In the genomic region with DNA sequence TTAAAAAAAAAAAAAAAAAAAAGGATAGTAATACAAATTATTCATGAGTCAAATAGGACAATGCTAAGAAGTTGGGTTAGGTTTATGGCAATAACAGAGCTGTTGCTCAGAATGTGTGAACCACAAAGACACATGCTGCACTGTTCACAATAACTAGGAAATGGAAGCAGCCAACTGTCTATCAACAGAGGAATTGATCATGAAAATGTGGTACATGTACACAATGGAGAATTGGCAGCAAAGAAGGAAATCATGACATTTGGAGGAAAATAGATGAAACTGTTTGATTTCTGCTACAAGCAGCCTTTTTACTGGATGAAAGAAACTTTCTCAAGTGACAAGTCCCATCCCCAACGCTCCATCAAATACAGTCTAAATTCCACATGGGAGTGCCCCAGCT, we compare ENCODE assay signal across 23 mouse cellular contexts.
"Had no signal": no experiment of that assay in that cellular context is flagged by ENCODE, and none has a peak within 500 bp of the region (broad histone marks: within the 10 kb centered on the region; RNA-seq: fewer than 3 reads in every experiment).

No protein-coding gene starts in this region.

- H3K36me3 ChIP-seq: heart, embryonic 13.5 days; heart, embryonic 15.5 days; hindbrain, embryonic 13.5 days; hindbrain, embryonic 15.5 days; kidney, embryonic 15.5 days; limb, embryonic 13.5 days; limb, embryonic 15.5 days; liver, embryonic 12.5 days had no signal

- ATAC-seq: hindbrain, postnatal 0 days; intestine, embryonic 16.5 days; liver, embryonic 12.5 days had no signal

- H3K9ac ChIP-seq: heart, embryonic 13.5 days; heart, embryonic 15.5 days; hindbrain, embryonic 13.5 days; hindbrain, embryonic 15.5 days; kidney, embryonic 15.5 days; limb, embryonic 13.5 days; limb, embryonic 15.5 days; liver, embryonic 12.5 days; liver, embryonic 14.5 days had no signal

- DNase-seq: gastrocnemius, postnatal 14 days; gastrocnemius, postnatal 36 days; heart, adult 18-20 months; heart, postnatal 14 days; heart, postnatal 36 days; kidney, adult 11 months; kidney, adult 2 months; kidney, adult 9 months; kidney, postnatal 14 days; kidney, postnatal 36 days; left cerebral cortex, postnatal 4 days had no signal

- H3K27me3 ChIP-seq: heart, embryonic 15.5 days; hindbrain, embryonic 13.5 days; hindbrain, embryonic 15.5 days; limb, embryonic 13.5 days; limb, embryonic 15.5 days had no signal

- H3K27ac ChIP-seq: heart, embryonic 13.5 days; heart, embryonic 15.5 days; hindbrain, embryonic 13.5 days; hindbrain, embryonic 15.5 days; hindbrain, postnatal 0 days; kidney, embryonic 15.5 days; kidney, postnatal 0 days; limb, embryonic 13.5 days; limb, embryonic 15.5 days; liver, embryonic 12.5 days; liver, embryonic 14.5 days had no signal

- H3K9me3 ChIP-seq: heart, embryonic 13.5 days; heart, embryonic 15.5 days; hindbrain, embryonic 13.5 days; hindbrain, embryonic 15.5 days; kidney, embryonic 15.5 days; limb, embryonic 13.5 days; limb, embryonic 15.5 days; liver, embryonic 12.5 days had no signal

- H3K4me1 ChIP-seq: heart, embryonic 13.5 days; heart, embryonic 15.5 days; hindbrain, embryonic 13.5 days; hindbrain, embryonic 15.5 days; kidney, embryonic 15.5 days; limb, embryonic 13.5 days; limb, embryonic 15.5 days had no signal

- H3K4me3 ChIP-seq: heart, embryonic 13.5 days; heart, embryonic 15.5 days; hindbrain, embryonic 13.5 days; hindbrain, embryonic 15.5 days; kidney, embryonic 15.5 days; limb, embryonic 13.5 days; limb, embryonic 15.5 days; liver, embryonic 12.5 days had no signal
